Comparison of ENCODE assay signal across 1 mouse cellular context in genomic region chr11:87759609-87760005, GRCm38 (mm10).
A peak's percentile ranks its signal among the peaks of the same experiment; 100 is the strongest.
TF ChIP-seq lines count a peak whose summit lies in the region.

No protein-coding gene starts in this region.

TF ChIP-seq in MEL, 35 proteins besides CTCF, POLR2A, EP300 and RAD21 (continued from another document):
- TF ChIP-seq NELFE (IDR thresholded peaks at IDR 0.05; ENCODE audit: low read depth, low read length) (no peak), POLR2AphosphoS5 (IDR thresholded peaks at IDR 0.05; ENCODE audit: borderline replicate concordance, low read depth, low read length) (peak; percentile 22), ELF1 (IDR thresholded peaks at IDR 0.05; ENCODE audit: low read depth, low read length) (no peak)
